Mouse (Mus musculus) liver, embryonic 14.5 days (tissue): Measurements from ENCODE around the gene Med16.

Source experiments
- CTCF ChIP-seq: IDR thresholded peaks from 2 replicates; pipeline ENCODE4 v1.5.1; 2016; ENCODE audit warnings: antibody characterized with exemption, low read depth, control low read depth
- EP300 ChIP-seq: IDR thresholded peaks from 2 replicates; pipeline ENCODE4 v1.6.1; 2016; ENCODE audit warnings: antibody characterized with exemption, low read depth

- TF ChIP-seq EP300, result no peak
- no peak for TF ChIP-seq CTCF
Observed at GRCm38 (mm10) chr10:79849941-79850628, 58.6 kb downstream of the Med16 start.
